Mouse (Mus musculus) ES-Bruce4 (cell line): ENCODE data around the gene Actl6b. TPM values are rescaled to one million over a fixed set of nuclear protein-coding genes. Genes with fewer than 3 reads are reported as not detected.

Source experiments
- H3K27ac ChIP-seq: 2 replicates; pipeline ENCODE4 v1.5.1; 2012; ENCODE audit warnings: low read length, inconsistent platforms; ENCODE audit not compliant: insufficient read depth
- H3K27me3 ChIP-seq: 2 replicates; pipeline ENCODE4 v1.6.1; 2012; ENCODE audit warnings: mild to moderate bottlenecking, low read length, inconsistent platforms; ENCODE audit not compliant: control insufficient read depth, poor library complexity, insufficient read depth, severe bottlenecking
- H3K36me3 ChIP-seq: 2 replicates; pipeline ENCODE4 v1.6.1; 2012; ENCODE audit warnings: inconsistent platforms, mild to moderate bottlenecking, low read length, moderate library complexity; ENCODE audit not compliant: control insufficient read depth, poor library complexity, insufficient read depth, severe bottlenecking
- H3K4me1 ChIP-seq: one replicate; pipeline ENCODE4 v1.8.1; 2011; ENCODE audit warnings: low read length; ENCODE audit not compliant: control insufficient read depth, insufficient read depth
- H3K4me3 ChIP-seq: 2 replicates; pipeline ENCODE4 v1.5.1; 2011; ENCODE audit warnings: low read depth, mild to moderate bottlenecking, low read length
- H3K9ac ChIP-seq: 2 replicates; pipeline ENCODE4 v1.6.1; 2012; ENCODE audit warnings: low read depth, mild to moderate bottlenecking, inconsistent platforms; ENCODE audit not compliant: poor library complexity, severe bottlenecking
- H3K9me3 ChIP-seq: replicated peaks from 2 replicates; pipeline ENCODE4 v1.6.1; 2012; ENCODE audit warnings: mild to moderate bottlenecking, low read length, inconsistent platforms; ENCODE audit not compliant: control insufficient read depth, poor library complexity, insufficient read depth, severe bottlenecking
- CTCF ChIP-seq: IDR thresholded peaks from one replicate; pipeline ENCODE4 v1.8.1; 2011; ENCODE audit warnings: low read depth, low read length
- EP300 ChIP-seq: IDR thresholded peaks from 2 replicates; pipeline ENCODE4 v1.6.1; 2011; ENCODE audit warnings: low read depth, low read length; ENCODE audit not compliant: insufficient read depth
- POLR2A ChIP-seq: IDR thresholded peaks from one replicate; pipeline ENCODE4 v1.8.1; 2011; ENCODE audit warnings: low read length; ENCODE audit not compliant: insufficient read depth
- polyA plus RNA-seq: library from polyadenylated mRNA; stranded (reverse); fragments of >200 nt; gene quantifications from 2 replicates; pipeline ENCODE4 v1.2.4, GENCODE M21; 2011; ENCODE audit warnings: low read depth; ENCODE audit not compliant: missing spikeins, insufficient read depth, insufficient read length

Actl6b gene
- polyA plus RNA-seq, 1 experiment, result not detected

- peaks cover 58% of the 10 kb centered on the region for H3K36me3 ChIP-seq
- no peak overlapping the region for H3K9ac ChIP-seq
- no peaks in the 10 kb centered on the region for H3K27me3 ChIP-seq
- TF ChIP-seq EP300, result no peak
- TF ChIP-seq CTCF, result no peak
- TF ChIP-seq POLR2A, result no peak
- H3K4me1 ChIP-seq, result peaks cover 9% of the 10 kb centered on the region
- no peaks in the 10 kb centered on the region for H3K9me3 ChIP-seq
- no peak overlapping the region for H3K4me3 ChIP-seq
- no peak overlapping the region for H3K27ac ChIP-seq
Observed at GRCm38 (mm10) chr5:137521861-137522260, 31.5 kb upstream of the Actl6b start.

GRCm38 (mm10) chr5:137522711-137523110, 30.6 kb upstream of the Actl6b start:
- peaks cover 9% of the 10 kb centered on the region for H3K4me1 ChIP-seq
- H3K36me3 ChIP-seq, result peaks cover 58% of the 10 kb centered on the region
- no peak overlapping the region for H3K9ac ChIP-seq
- H3K4me3 ChIP-seq, result no peak overlapping the region
- no peaks in the 10 kb centered on the region for H3K9me3 ChIP-seq
- H3K27me3 ChIP-seq, result no peaks in the 10 kb centered on the region
- no peak overlapping the region for H3K27ac ChIP-seq
- TF ChIP-seq EP300, result no peak
- TF ChIP-seq POLR2A, result no peak
- no peak for TF ChIP-seq CTCF

- no peak overlapping the region for H3K27ac ChIP-seq
- H3K4me1 ChIP-seq, result peaks cover 9% of the 10 kb centered on the region
Observed at GRCm38 (mm10) chr5:137523396-137524250, 29.7 kb upstream of the Actl6b start.

GRCm38 (mm10) chr5:137524251-137524515, 29.1 kb upstream of the Actl6b start:
- Histone ChIP-seq H3K36me3 (peaks cover 58% of the 10 kb centered on the region), H3K27me3 (no peaks in the 10 kb centered on the region), H3K4me3 (no peak overlapping the region), H3K9me3 (no peaks in the 10 kb centered on the region), H3K27ac (no peak overlapping the region), H3K9ac (no peak overlapping the region), H3K4me1 (peaks cover 9% of the 10 kb centered on the region)
- TF ChIP-seq CTCF, result no peak
- no peak for TF ChIP-seq EP300

More at GRCm38 (mm10) chr5:137523396-137524250, 29.7 kb upstream of the Actl6b start:
- H3K9me3 ChIP-seq, result no peaks in the 10 kb centered on the region
- no peaks in the 10 kb centered on the region for H3K27me3 ChIP-seq
- no peak for TF ChIP-seq EP300
- TF ChIP-seq POLR2A, result no peak
- no peak for TF ChIP-seq CTCF
- H3K4me3 ChIP-seq, result no peak overlapping the region
- peaks cover 63% of the 10 kb centered on the region for H3K36me3 ChIP-seq
- no peak overlapping the region for H3K9ac ChIP-seq

GRCm38 (mm10) chr5:137524671-137525070, 28.6 kb upstream of the Actl6b start:
- Histone ChIP-seq H3K36me3 (peaks cover 54% of the 10 kb centered on the region), H3K4me3 (no peak overlapping the region), H3K27me3 (no peaks in the 10 kb centered on the region), H3K27ac (no peak overlapping the region), H3K9me3 (no peaks in the 10 kb centered on the region), H3K9ac (no peak overlapping the region), H3K4me1 (peaks cover 9% of the 10 kb centered on the region)
- no peak for TF ChIP-seq EP300
- TF ChIP-seq POLR2A, result no peak
- no peak for TF ChIP-seq CTCF

GRCm38 (mm10) chr5:137525511-137525910, 27.8 kb upstream of the Actl6b start:
- no peaks in the 10 kb centered on the region for H3K9me3 ChIP-seq
- TF ChIP-seq CTCF, result no peak
- TF ChIP-seq POLR2A, result no peak
- no peak for TF ChIP-seq EP300
- H3K9ac ChIP-seq, result no peak overlapping the region
- no peak overlapping the region for H3K27ac ChIP-seq
- H3K4me3 ChIP-seq, result no peak overlapping the region
- H3K27me3 ChIP-seq, result no peaks in the 10 kb centered on the region
- H3K36me3 ChIP-seq, result peaks cover 48% of the 10 kb centered on the region
- H3K4me1 ChIP-seq, result peaks cover 9% of the 10 kb centered on the region
